Mouse (Mus musculus) MEL (cell line): ENCODE measurements at regions not wholly inside any gene's neighbourhood (a gene's known extent, or its start where the extent isn't known, plus 50 kb on each side); places are given as distances from the start of the nearest gene placed in this dataset.

ENCODE experiments used
- DNase-seq: peaks from one replicate; pipeline ENCODE4 v3.0.0; 2011; ENCODE audit warnings: low read depth, low spot score
- H3K27ac ChIP-seq: 2 replicates; pipeline ENCODE4 v1.5.1; 2012; ENCODE audit warnings: low read depth, mild to moderate bottlenecking, control low read depth, low read length, moderate library complexity; ENCODE audit not compliant: control insufficient read depth
- H3K27me3 ChIP-seq, 2 experiments: fragments of 150-350 bp in 1 of 2; sonication (generic) in 1 of 2; 2 replicates each; pipeline ENCODE4 v1.6.1; 2012; ENCODE audit warnings: low read length in 2 of 2, mild to moderate bottlenecking in 2 of 2, improper control_type of control experiment in 1 of 2, moderate library complexity in 1 of 2; ENCODE audit not compliant: insufficient read depth in 2 of 2, control insufficient read depth in 1 of 2
- H3K36me3 ChIP-seq, 2 experiments: 2 replicates each; pipeline ENCODE4 v1.6.1; 2012 to 2014; ENCODE audit warnings: low read length in 2 of 2, improper control_type of control experiment in 1 of 2, inconsistent platforms in 1 of 2, mild to moderate bottlenecking in 1 of 2; ENCODE audit not compliant: insufficient read depth in 2 of 2, control insufficient read depth in 1 of 2
- H3K4me1 ChIP-seq, 2 experiments: fragments of 150-350 bp in 1 of 2; sonication (generic) in 1 of 2; 2 replicates each; pipeline ENCODE4 v1.6.1; 2012; ENCODE audit warnings: low read length in 2 of 2, improper control_type of control experiment in 1 of 2, mild to moderate bottlenecking in 1 of 2; ENCODE audit not compliant: insufficient read depth in 2 of 2, control insufficient read depth in 1 of 2
- H3K4me3 ChIP-seq, 2 experiments: fragments of 150-350 bp in 1 of 2; sonication (generic) in 1 of 2; 2 replicates each; pipeline ENCODE4 v1.5.1; 2012; ENCODE audit warnings: low read depth in 2 of 2, low read length in 2 of 2, mild to moderate bottlenecking in 2 of 2, moderate library complexity in 2 of 2, control low read depth in 1 of 2, improper control_type of control experiment in 1 of 2; ENCODE audit not compliant: control insufficient read depth in 1 of 2, insufficient read depth in 1 of 2
- H3K79me2 ChIP-seq: 2 replicates; pipeline ENCODE4 v1.6.1; 2012; ENCODE audit warnings: mild to moderate bottlenecking, low read length, moderate library complexity; ENCODE audit not compliant: control insufficient read depth, poor library complexity, insufficient read depth
- H3K9ac ChIP-seq: 2 replicates; pipeline ENCODE4 v1.6.1; 2012; ENCODE audit warnings: low read depth, mild to moderate bottlenecking, control low read depth, low read length, moderate library complexity; ENCODE audit not compliant: control insufficient read depth, poor library complexity, severe bottlenecking
- H3K9me3 ChIP-seq: fragments of 150-350 bp; sonication (generic); replicated peaks from 2 replicates; pipeline ENCODE4 v1.6.1; 2012; ENCODE audit warnings: mild to moderate bottlenecking, low read length, improper control_type of control experiment, moderate library complexity; ENCODE audit not compliant: insufficient read depth
- CHD2 ChIP-seq: IDR thresholded peaks from 2 replicates; pipeline ENCODE4 v1.6.1; 2011; ENCODE audit warnings: low read length, improper control_type of control experiment
- CTCF ChIP-seq, 3 experiments: IDR thresholded peaks in 2 of 3; conservative IDR thresholded peaks in 1 of 3; 2 replicates each; pipeline ENCODE4 v1.5.1; 2011 to 2012; ENCODE audit warnings: low read length in 3 of 3, low read depth in 2 of 3, mild to moderate bottlenecking in 2 of 3, improper control_type of control experiment in 1 of 3, inconsistent platforms in 1 of 3, mixed read lengths in 1 of 3, moderate library complexity in 1 of 3; ENCODE audit not compliant: control insufficient read depth in 1 of 3, insufficient read depth in 1 of 3, poor library complexity in 1 of 3, severe bottlenecking in 1 of 3
- E2F4 ChIP-seq: IDR thresholded peaks from 2 replicates; pipeline ENCODE4 v1.6.1; 2011; ENCODE audit warnings: low read depth, low read length, improper control_type of control experiment, borderline replicate concordance
- ETS1 ChIP-seq: IDR thresholded peaks from 2 replicates; pipeline ENCODE4 v1.6.1; 2012; ENCODE audit warnings: low read depth, mild to moderate bottlenecking, inconsistent platforms, low read length, improper control_type of control experiment, moderate library complexity
- GATA1 ChIP-seq: IDR thresholded peaks from 2 replicates; pipeline ENCODE4 v1.6.1; 2011; ENCODE audit warnings: low read depth, low read length, improper control_type of control experiment
- HCFC1 ChIP-seq: IDR thresholded peaks from 2 replicates; pipeline ENCODE4 v1.6.1; 2012; ENCODE audit warnings: low read depth, mild to moderate bottlenecking, inconsistent platforms, low read length, improper control_type of control experiment, moderate library complexity
- JUND ChIP-seq: IDR thresholded peaks from 2 replicates; pipeline ENCODE4 v1.6.1; 2011; ENCODE audit warnings: low read depth, mild to moderate bottlenecking, improper control_type of control experiment, low read length
- KAT2A ChIP-seq: conservative IDR thresholded peaks from 2 replicates; pipeline ENCODE4 v1.6.1; 2012; ENCODE audit warnings: low read depth, low read length, improper control_type of control experiment, inconsistent platforms
- MXI1 ChIP-seq: IDR thresholded peaks from 2 replicates; pipeline ENCODE4 v1.6.1; 2011; ENCODE audit warnings: mild to moderate bottlenecking, low read depth, low read length, improper control_type of control experiment
- NELFE ChIP-seq: IDR thresholded peaks from 2 replicates; pipeline ENCODE4 v1.6.1; 2011; ENCODE audit warnings: low read depth, low read length, improper control_type of control experiment
- POLR2AphosphoS2 ChIP-seq: IDR thresholded peaks from 2 replicates; pipeline ENCODE4 v1.6.1; 2011; ENCODE audit warnings: low read length, improper control_type of control experiment
- RAD21 ChIP-seq: IDR thresholded peaks from 2 replicates; pipeline ENCODE4 v1.6.1; 2011; ENCODE audit warnings: mild to moderate bottlenecking, low read depth, low read length, improper control_type of control experiment
- SIN3A ChIP-seq: IDR thresholded peaks from 2 replicates; pipeline ENCODE4 v1.6.1; 2012; ENCODE audit warnings: low read length, improper control_type of control experiment, inconsistent platforms
- UBTF ChIP-seq: IDR thresholded peaks from 2 replicates; pipeline ENCODE4 v1.6.1; 2012; ENCODE audit warnings: low read depth, mild to moderate bottlenecking, inconsistent platforms, low read length, improper control_type of control experiment, moderate library complexity, borderline replicate concordance; ENCODE audit not compliant: insufficient read depth
- USF1 ChIP-seq: IDR thresholded peaks from 2 replicates; pipeline ENCODE4 v1.6.1; 2014; ENCODE audit warnings: low read depth, mild to moderate bottlenecking, inconsistent platforms, low read length, improper control_type of control experiment, moderate library complexity
- USF2 ChIP-seq, 2 experiments: IDR thresholded peaks; 2 replicates each; pipeline ENCODE4 v1.6.1; 2011 to 2012; ENCODE audit warnings: improper control_type of control experiment in 2 of 2, low read length in 2 of 2, borderline replicate concordance in 1 of 2, inconsistent platforms in 1 of 2, low read depth in 1 of 2, mild to moderate bottlenecking in 1 of 2; ENCODE audit not compliant: insufficient read depth in 1 of 2

- Histone ChIP-seq H3K4me3 (no peak overlapping the region), H3K79me2 (no peaks in the 10 kb centered on the region), H3K9ac (no peak overlapping the region), H3K9me3 (no peaks in the 10 kb centered on the region), H3K36me3 (no peaks in the 10 kb centered on the region), H3K27me3 (no peaks in the 10 kb centered on the region), H3K4me1 (no peaks in the 10 kb centered on the region), H3K27ac (no peak overlapping the region)
- TF ChIP-seq GATA1 (no peak), CTCF (IDR thresholded peaks at IDR 0.05 in 2 of 3, conservative IDR thresholded peaks at IDR 0.05 in 1 of 3; ENCODE audit: control insufficient read depth in 1 of 3, insufficient read depth in 1 of 3, low read depth in 2 of 3, low read length in 3 of 3, poor library complexity in 1 of 3, severe bottlenecking in 1 of 3) (peak; percentile 4 to 28 (median 24); a peak in 2 of 6 replicates)
- peak; percentile 6 for DNase-seq
These were observed 354.1 kb upstream of the Jmjd1c start for GRCm38 (mm10) chr10:66741819-66742218.

- DNase-seq = no peak
- H3K9me3 ChIP-seq = no peaks in the 10 kb centered on the region
- H3K9ac ChIP-seq = no peak overlapping the region
- H3K79me2 ChIP-seq = no peaks in the 10 kb centered on the region
- no peak overlapping the region for H3K27ac ChIP-seq
- TF ChIP-seq HCFC1 = no peak
- no peak for TF ChIP-seq USF2 (IDR thresholded peaks at IDR 0.05; ENCODE audit: borderline replicate concordance in 1 of 2, insufficient read depth in 1 of 2, low read depth in 1 of 2, low read length in 2 of 2)
- no peak for TF ChIP-seq KAT2A
- no peak for TF ChIP-seq USF1
- TF ChIP-seq E2F4 = no peak
- no peak for TF ChIP-seq NELFE
- no peak for TF ChIP-seq SIN3A
- TF ChIP-seq POLR2AphosphoS2 = no peak
- TF ChIP-seq ETS1 = no peak
- TF ChIP-seq UBTF = no peak
- no peak for TF ChIP-seq CHD2
- H3K27me3 ChIP-seq = no peaks in the 10 kb centered on the region
- H3K36me3 ChIP-seq = no peaks in the 10 kb centered on the region
- no peak overlapping the region for H3K4me3 ChIP-seq
- H3K4me1 ChIP-seq = no peaks in the 10 kb centered on the region
These were observed 352.7 kb upstream of the Jmjd1c start for GRCm38 (mm10) chr10:66743254-66743653.

DNA sequence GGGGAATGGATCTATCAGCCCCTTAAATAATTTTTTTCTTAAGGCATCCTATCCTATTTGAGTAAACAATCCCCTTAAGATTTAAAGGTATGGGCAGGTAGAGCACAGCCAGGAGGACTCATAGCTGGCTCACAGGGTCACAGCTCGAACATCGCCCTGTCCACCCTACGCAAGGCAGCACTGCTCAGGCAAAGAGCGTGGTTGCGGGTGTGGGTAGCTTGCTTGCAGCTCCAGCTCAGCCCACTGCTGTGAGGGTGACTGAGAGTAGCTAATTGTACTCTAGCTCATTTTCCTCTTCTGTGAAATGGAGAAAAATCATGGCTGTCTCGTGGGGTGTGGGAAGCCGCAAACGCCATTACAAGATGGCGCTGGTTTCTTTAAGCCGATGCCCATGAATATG, 350.1 kb upstream of the Jmjd1c start:
- Histone ChIP-seq H3K27ac (no peak overlapping the region), H3K27me3 (no peaks in the 10 kb centered on the region), H3K36me3 (no peaks in the 10 kb centered on the region), H3K4me1 (no peaks in the 10 kb centered on the region), H3K79me2 (no peaks in the 10 kb centered on the region), H3K9ac (no peak overlapping the region), H3K9me3 (no peaks in the 10 kb centered on the region), H3K4me3 (no peak overlapping the region)
- DNase-seq = no peak
- TF ChIP-seq SIN3A (no peak), RAD21 (no peak), MXI1 (no peak), JUND (no peak), CTCF (IDR thresholded peaks at IDR 0.05 in 2 of 3, conservative IDR thresholded peaks at IDR 0.05 in 1 of 3; ENCODE audit: control insufficient read depth in 1 of 3, insufficient read depth in 1 of 3, low read depth in 2 of 3, low read length in 3 of 3, poor library complexity in 1 of 3, severe bottlenecking in 1 of 3) (no peak)
